Mouse (Mus musculus): ENCODE data around the gene Matn3. TPM values are rescaled to one million over a fixed set of nuclear protein-coding genes. Genes with fewer than 3 reads are reported as not detected.

The Matn3 gene
- polyA plus RNA-seq, 1 experiment = not detected

DNA sequence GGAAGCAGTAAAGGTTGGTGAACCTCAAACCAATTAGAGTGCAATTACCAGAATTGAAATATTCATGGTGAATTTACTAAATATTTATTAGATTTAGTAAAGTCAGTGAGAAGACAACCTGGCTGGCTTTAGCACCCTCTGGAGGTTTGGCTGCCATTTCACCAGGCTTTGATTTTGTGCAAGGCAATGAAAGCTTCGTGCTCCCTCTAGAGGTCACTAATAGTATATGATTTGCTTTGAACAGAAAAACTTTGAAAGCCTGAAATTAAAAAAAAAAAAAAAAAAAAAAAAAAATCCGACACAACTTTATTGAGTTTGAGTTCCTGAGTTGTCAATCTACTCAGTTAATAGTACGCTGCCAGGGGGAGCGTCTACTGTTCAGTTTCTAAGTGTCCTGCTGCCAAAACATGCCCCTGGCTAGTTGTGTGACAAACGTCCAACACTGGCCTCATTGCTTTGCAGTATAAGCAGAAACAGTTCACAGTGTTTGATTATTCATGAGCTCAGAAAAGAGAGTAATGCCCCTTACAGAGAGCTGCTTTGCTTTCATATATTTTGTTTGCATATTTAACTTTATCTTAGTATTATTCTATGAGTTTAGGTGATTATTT lies 54.4 kb downstream of the Matn3 start:
- 11% methylated on average over 5 of the region's 5 CpGs for WGBS
- no peak overlapping the region for H3K27ac ChIP-seq (ENCODE audit: insufficient read depth, low read depth, low read length)
- TF ChIP-seq CTCF (IDR thresholded peaks at IDR 0.05; ENCODE audit: extremely low read depth, insufficient read length, insufficient replicate concordance, low read depth, low read length) = peak; percentile 61; the same call in 1 of the 2 replicates
- no peak for TF ChIP-seq POLR2A (IDR thresholded peaks at IDR 0.05; ENCODE audit: low read depth, low read length)
- no peaks in the 10 kb centered on the region for H3K27me3 ChIP-seq (ENCODE audit: control insufficient read depth, insufficient read depth, low read length)
- no peaks in the 10 kb centered on the region for H3K4me1 ChIP-seq (ENCODE audit: control insufficient read depth, insufficient read depth, insufficient read length, low read length)
- H3K4me3 ChIP-seq (ENCODE audit: low read depth, low read length) = no peak overlapping the region
- H3K36me3 ChIP-seq (ENCODE audit: control insufficient read depth, insufficient read depth, low read length) = no peaks in the 10 kb centered on the region

DNA sequence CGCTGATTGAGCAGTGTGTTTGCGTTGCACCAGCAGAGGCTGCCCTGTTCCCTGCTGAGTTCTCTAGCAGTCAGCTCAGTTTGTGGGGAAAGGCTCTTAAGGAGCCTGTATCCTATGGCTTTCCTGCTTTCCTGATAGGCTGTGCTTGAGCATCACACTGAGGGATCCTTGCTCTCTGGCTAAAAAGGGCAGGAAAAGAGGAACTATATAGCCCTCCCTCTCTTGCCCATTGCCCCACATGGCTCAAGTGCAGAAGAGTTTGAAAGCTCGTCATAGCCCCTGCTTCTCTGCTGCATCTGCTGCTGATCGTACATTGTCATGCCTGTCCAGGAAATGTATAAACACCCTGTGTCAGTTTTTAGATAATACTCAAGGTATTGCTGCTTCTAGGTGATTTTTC lies 59.4 kb downstream of the Matn3 start:
- Histone ChIP-seq H3K36me3 (ENCODE audit: control insufficient read depth, insufficient read depth, low read length) (no peaks in the 10 kb centered on the region), H3K27me3 (ENCODE audit: control insufficient read depth, insufficient read depth, low read length) (no peaks in the 10 kb centered on the region), H3K4me1 (ENCODE audit: control insufficient read depth, insufficient read depth, insufficient read length, low read length) (no peaks in the 10 kb centered on the region), H3K4me3 (ENCODE audit: low read depth, low read length) (no peak overlapping the region), H3K27ac (ENCODE audit: insufficient read depth, low read depth, low read length) (no peak overlapping the region)
- TF ChIP-seq POLR2A (IDR thresholded peaks at IDR 0.05; ENCODE audit: low read depth, low read length) (no peak), CTCF (IDR thresholded peaks at IDR 0.05; ENCODE audit: extremely low read depth, insufficient read length, insufficient replicate concordance, low read depth, low read length) (no peak)
- WGBS = 77% methylated on average over 4 of the region's 4 CpGs

DNA sequence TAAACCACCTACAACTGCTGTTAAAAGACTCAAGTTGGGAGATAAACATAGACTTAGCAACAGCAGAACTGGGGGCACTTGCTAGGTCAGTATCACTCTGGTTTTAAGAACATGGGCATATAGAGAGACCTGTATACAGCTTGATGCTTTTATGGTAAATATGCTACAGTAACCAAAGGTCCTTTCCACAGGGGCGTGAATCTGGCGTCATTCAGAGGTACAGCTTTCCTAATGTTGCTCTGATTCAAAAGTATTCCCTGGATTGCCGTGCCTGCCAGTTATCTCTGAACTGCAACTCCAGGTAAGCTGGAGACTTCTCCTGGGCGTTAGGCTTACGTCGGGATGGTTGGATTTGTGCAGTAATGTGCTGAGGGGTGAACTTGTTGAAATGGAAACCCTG lies 60.1 kb downstream of the Matn3 start:
- H3K27me3 ChIP-seq (ENCODE audit: control insufficient read depth, insufficient read depth, low read length) = no peaks in the 10 kb centered on the region
- no peak overlapping the region for H3K27ac ChIP-seq (ENCODE audit: insufficient read depth, low read depth, low read length)
- no peaks in the 10 kb centered on the region for H3K36me3 ChIP-seq (ENCODE audit: control insufficient read depth, insufficient read depth, low read length)
- TF ChIP-seq CTCF (IDR thresholded peaks at IDR 0.05; ENCODE audit: extremely low read depth, insufficient read length, insufficient replicate concordance, low read depth, low read length) = no peak
- no peak for TF ChIP-seq POLR2A (IDR thresholded peaks at IDR 0.05; ENCODE audit: low read depth, low read length)
- 95% methylated on average over 6 of the region's 6 CpGs for WGBS
- no peak overlapping the region for H3K4me3 ChIP-seq (ENCODE audit: low read depth, low read length)
- no peaks in the 10 kb centered on the region for H3K4me1 ChIP-seq (ENCODE audit: control insufficient read depth, insufficient read depth, insufficient read length, low read length)

DNA sequence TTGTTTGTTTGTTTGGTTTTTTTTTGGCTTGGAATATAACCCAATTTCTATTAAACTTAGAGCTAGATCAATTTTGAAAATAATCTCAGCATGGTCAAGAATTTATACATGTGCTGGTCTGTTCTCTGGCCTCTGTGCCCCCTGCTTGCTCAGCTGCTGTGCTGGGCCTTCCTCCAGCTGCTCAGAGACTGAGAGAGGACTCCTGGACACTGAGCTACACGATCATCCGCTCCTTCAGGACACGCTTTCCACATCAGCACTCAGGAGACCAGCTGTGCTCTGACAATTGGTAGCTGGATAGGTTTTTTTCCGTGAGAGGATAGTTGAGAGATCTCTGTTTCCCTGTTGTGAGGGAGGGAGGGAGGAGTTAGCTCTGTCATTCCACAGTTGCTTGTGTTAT lies 62.6 kb downstream of the Matn3 start:
- Histone ChIP-seq H3K4me3 (ENCODE audit: low read depth, low read length) (no peak overlapping the region), H3K27ac (ENCODE audit: insufficient read depth, low read depth, low read length) (no peak overlapping the region), H3K27me3 (ENCODE audit: control insufficient read depth, insufficient read depth, low read length) (no peaks in the 10 kb centered on the region), H3K4me1 (ENCODE audit: control insufficient read depth, insufficient read depth, insufficient read length, low read length) (no peaks in the 10 kb centered on the region), H3K36me3 (ENCODE audit: control insufficient read depth, insufficient read depth, low read length) (no peaks in the 10 kb centered on the region)
- WGBS = 70% methylated on average over 4 of the region's 4 CpGs
- TF ChIP-seq CTCF (IDR thresholded peaks at IDR 0.05; ENCODE audit: extremely low read depth, insufficient read length, insufficient replicate concordance, low read depth, low read length) = no peak
- no peak for TF ChIP-seq POLR2A (IDR thresholded peaks at IDR 0.05; ENCODE audit: low read depth, low read length)

DNA sequence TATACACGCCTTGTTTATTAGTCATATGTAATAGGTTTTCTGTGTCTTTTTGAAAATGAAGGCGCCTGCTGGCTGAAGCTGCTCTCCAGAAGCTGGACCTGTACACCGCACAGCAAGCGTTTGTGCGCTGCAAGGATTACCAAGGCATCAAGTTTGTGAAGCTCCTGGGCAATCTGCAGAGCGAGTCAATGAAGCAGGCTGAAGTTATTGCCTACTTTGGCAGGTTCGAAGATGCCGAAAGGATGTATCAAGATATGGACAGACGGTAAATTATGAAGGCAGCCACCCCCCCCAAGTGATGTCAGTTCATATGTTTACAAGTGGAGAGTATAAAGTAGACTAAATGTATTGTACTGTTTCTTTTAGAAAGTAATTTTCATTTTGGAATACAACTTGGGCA lies 68.6 kb downstream of the Matn3 start:
- H3K4me1 ChIP-seq (ENCODE audit: control insufficient read depth, insufficient read depth, insufficient read length, low read length) = no peaks in the 10 kb centered on the region
- TF ChIP-seq POLR2A (IDR thresholded peaks at IDR 0.05; ENCODE audit: low read depth, low read length) (no peak), CTCF (IDR thresholded peaks at IDR 0.05; ENCODE audit: extremely low read depth, insufficient read length, insufficient replicate concordance, low read depth, low read length) (no peak)
- no peak overlapping the region for H3K27ac ChIP-seq (ENCODE audit: insufficient read depth, low read depth, low read length)
- H3K27me3 ChIP-seq (ENCODE audit: control insufficient read depth, insufficient read depth, low read length) = no peaks in the 10 kb centered on the region
- no peaks in the 10 kb centered on the region for H3K36me3 ChIP-seq (ENCODE audit: control insufficient read depth, insufficient read depth, low read length)
- no peak overlapping the region for H3K4me3 ChIP-seq (ENCODE audit: low read depth, low read length)
- WGBS = 95% methylated on average over 9 of the region's 9 CpGs

DNA sequence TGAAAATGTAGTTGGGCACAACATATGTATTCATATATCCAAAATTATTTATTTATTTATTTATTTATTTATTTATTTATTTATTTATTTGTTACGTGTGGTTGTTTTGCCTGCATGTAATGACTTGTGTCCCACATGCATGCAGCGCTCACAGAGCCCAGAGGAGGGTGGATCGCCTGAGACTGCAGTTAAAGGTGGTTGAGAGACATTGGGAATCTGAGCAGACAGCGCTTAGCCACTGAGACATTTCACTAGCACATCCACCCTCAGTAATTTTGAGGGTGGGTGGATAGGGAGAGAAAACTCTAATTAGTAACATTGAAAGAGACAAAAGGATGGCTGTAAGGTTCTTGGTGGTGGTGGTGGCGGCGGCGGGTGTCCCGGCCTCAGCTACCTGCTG lies 72.7 kb downstream of the Matn3 start:
- TF ChIP-seq CTCF (IDR thresholded peaks at IDR 0.05; ENCODE audit: extremely low read depth, insufficient read length, insufficient replicate concordance, low read depth, low read length) (no peak), POLR2A (IDR thresholded peaks at IDR 0.05; ENCODE audit: low read depth, low read length) (no peak)
- 95% methylated on average over 8 of the region's 8 CpGs for WGBS
- H3K4me1 ChIP-seq (ENCODE audit: control insufficient read depth, insufficient read depth, insufficient read length, low read length) = no peaks in the 10 kb centered on the region
- no peak overlapping the region for H3K27ac ChIP-seq (ENCODE audit: insufficient read depth, low read depth, low read length)
- no peak overlapping the region for H3K4me3 ChIP-seq (ENCODE audit: low read depth, low read length)
- H3K27me3 ChIP-seq (ENCODE audit: control insufficient read depth, insufficient read depth, low read length) = no peaks in the 10 kb centered on the region
- H3K36me3 ChIP-seq (ENCODE audit: control insufficient read depth, insufficient read depth, low read length) = no peaks in the 10 kb centered on the region

DNA sequence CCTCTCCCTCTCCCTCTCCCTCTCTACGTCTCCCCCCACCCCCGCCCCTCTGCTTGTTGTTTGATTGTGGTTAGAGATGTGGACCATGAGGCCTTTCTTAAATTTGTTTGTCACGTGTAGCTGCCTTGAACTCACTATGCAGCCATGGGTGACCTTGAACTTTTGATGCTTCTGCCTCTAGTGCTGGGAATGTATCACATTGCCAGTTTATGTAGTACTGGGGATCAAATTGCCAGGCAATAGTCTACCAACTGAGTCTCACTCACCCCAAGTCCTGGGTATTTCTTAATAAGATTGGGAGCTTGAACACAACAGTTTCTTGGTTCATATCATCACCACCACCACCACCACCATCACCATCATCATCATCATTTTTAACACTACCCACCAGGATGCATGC lies 73.3 kb downstream of the Matn3 start:
- H3K4me3 ChIP-seq (ENCODE audit: low read depth, low read length) = no peak overlapping the region
- H3K27ac ChIP-seq (ENCODE audit: insufficient read depth, low read depth, low read length) = no peak overlapping the region
- 73% methylated on average over 3 of the region's 3 CpGs for WGBS
- H3K36me3 ChIP-seq (ENCODE audit: control insufficient read depth, insufficient read depth, low read length) = no peaks in the 10 kb centered on the region
- H3K4me1 ChIP-seq (ENCODE audit: control insufficient read depth, insufficient read depth, insufficient read length, low read length) = no peaks in the 10 kb centered on the region
- TF ChIP-seq CTCF (IDR thresholded peaks at IDR 0.05; ENCODE audit: extremely low read depth, insufficient read length, insufficient replicate concordance, low read depth, low read length) (no peak), POLR2A (IDR thresholded peaks at IDR 0.05; ENCODE audit: low read depth, low read length) (no peak)
- H3K27me3 ChIP-seq (ENCODE audit: control insufficient read depth, insufficient read depth, low read length) = no peaks in the 10 kb centered on the region

Other genes with a start within 250 kb of the Matn3 start
- 42.5 and 75.4 TPM in 2 replicates for gene Sdc1, start 176.6 kb upstream of the Matn3 start, polyA plus RNA-seq (2012; rRNA removed)
- 49.6 and 72.5 TPM in 2 replicates for gene Laptm4a, start 26.3 kb upstream of the Matn3 start, polyA plus RNA-seq (2012; rRNA removed)
- 0.19 and 0.23 TPM in 2 replicates for gene Wdr35, start 26.0 kb downstream of the Matn3 start, polyA plus RNA-seq (2012; rRNA removed)
- gene Ttc32, start 82.1 kb downstream of the Matn3 start, polyA plus RNA-seq (2012; rRNA removed) = 7.3 and 10.0 TPM in 2 replicates

Data from small intestine, adult 2 months (tissue).